Mouse (Mus musculus): ENCODE measurements at regions not wholly inside any gene's neighbourhood (a gene's known extent, or its start where the extent isn't known, plus 50 kb on each side); places are given as distances from the start of the nearest gene placed in this dataset.

GRCm38 (mm10) chr12:9295211-9295610, 265.4 kb downstream of the Ttc32 start:
- no peak for DNase-seq (ENCODE audit: low spot score)
- H3K4me1 ChIP-seq, result peaks cover 9% of the 10 kb centered on the region
- H3K27ac ChIP-seq, result no peak overlapping the region
- H3K27me3 ChIP-seq (ENCODE audit: low read depth, poor library complexity, severe bottlenecking), result no peaks in the 10 kb centered on the region
- H3K36me3 ChIP-seq, result no peaks in the 10 kb centered on the region
- 84% methylated on average over 3 of the region's 3 CpGs for WGBS
- H3K4me3 ChIP-seq, result no peak overlapping the region
- H3K9me3 ChIP-seq (replicated peaks), result no peaks in the 10 kb centered on the region

GRCm38 (mm10) chr12:9298848-9299655, 269.3 kb downstream of the Ttc32 start:
- peaks cover 9% of the 10 kb centered on the region for H3K4me1 ChIP-seq
- H3K36me3 ChIP-seq, result no peaks in the 10 kb centered on the region
- no peak overlapping the region for H3K4me3 ChIP-seq
- 57% methylated on average over 5 of the region's 5 CpGs for WGBS
- no peaks in the 10 kb centered on the region for H3K27me3 ChIP-seq (ENCODE audit: low read depth, poor library complexity, severe bottlenecking)
- no peaks in the 10 kb centered on the region for H3K9me3 ChIP-seq (replicated peaks)
- H3K27ac ChIP-seq, result 0 out of 2 replicates have a peak overlapping the region, but pooled peaks have one; percentile 7
- DNase-seq (ENCODE audit: low spot score), result no peak

- H3K4me1 ChIP-seq, result peaks cover 4% of the 10 kb centered on the region
- no peaks in the 10 kb centered on the region for H3K36me3 ChIP-seq
- no peak overlapping the region for H3K27ac ChIP-seq
- DNase-seq (ENCODE audit: low spot score), result no peak
- 76% methylated on average over 2 of the region's 2 CpGs for WGBS
- H3K4me3 ChIP-seq, result no peak overlapping the region
- no peaks in the 10 kb centered on the region for H3K27me3 ChIP-seq (ENCODE audit: low read depth, poor library complexity, severe bottlenecking)
- no peaks in the 10 kb centered on the region for H3K9me3 ChIP-seq (replicated peaks)
Measured at GRCm38 (mm10) chr12:9304146-9304545, 265.8 kb upstream of the Osr1 start.

- H3K4me1 ChIP-seq, result peaks cover 55% of the 10 kb centered on the region
- H3K27ac ChIP-seq, result peak overlapping the region; percentile 88
- peak overlapping the region; percentile 25; the same call in 1 of the 2 replicates for H3K4me3 ChIP-seq
- no peaks in the 10 kb centered on the region for H3K9me3 ChIP-seq (replicated peaks)
- WGBS, result 66% methylated on average over 5 of the region's 5 CpGs
- no peaks in the 10 kb centered on the region for H3K27me3 ChIP-seq (ENCODE audit: low read depth, poor library complexity, severe bottlenecking)
- no peak for DNase-seq (ENCODE audit: low spot score)
- H3K36me3 ChIP-seq, result no peaks in the 10 kb centered on the region
Measured at GRCm38 (mm10) chr12:9337891-9338672, 231.8 kb upstream of the Osr1 start.

GRCm38 (mm10) chr12:9338801-9339231, 231.1 kb upstream of the Osr1 start:
- H3K9me3 ChIP-seq (replicated peaks), result no peaks in the 10 kb centered on the region
- peak; percentile 83 for DNase-seq (ENCODE audit: low spot score)
- WGBS, result 16% methylated on average over 7 of the region's 7 CpGs
- peaks cover 55% of the 10 kb centered on the region for H3K4me1 ChIP-seq
- H3K27ac ChIP-seq, result peak overlapping the region; percentile 88
- peak overlapping the region; percentile 25; the same call in 1 of the 2 replicates for H3K4me3 ChIP-seq
- H3K36me3 ChIP-seq, result no peaks in the 10 kb centered on the region
- H3K27me3 ChIP-seq (ENCODE audit: low read depth, poor library complexity, severe bottlenecking), result no peaks in the 10 kb centered on the region

GRCm38 (mm10) chr12:9340769-9341168, 229.1 kb upstream of the Osr1 start:
- H3K36me3 ChIP-seq, result no peaks in the 10 kb centered on the region
- H3K27me3 ChIP-seq (ENCODE audit: low read depth, poor library complexity, severe bottlenecking), result no peaks in the 10 kb centered on the region
- H3K9me3 ChIP-seq (replicated peaks), result no peaks in the 10 kb centered on the region
- no peak overlapping the region for H3K4me3 ChIP-seq
- H3K4me1 ChIP-seq, result peaks cover 61% of the 10 kb centered on the region
- peak overlapping the region; percentile 88 for H3K27ac ChIP-seq
- DNase-seq (ENCODE audit: low spot score), result no peak

GRCm38 (mm10) chr12:9345359-9345758, 224.6 kb upstream of the Osr1 start:
- no peak for DNase-seq (ENCODE audit: low spot score)
- 8% methylated on average over 1 of the region's 1 CpGs for WGBS
- Histone ChIP-seq H3K9me3 (replicated peaks) (no peaks in the 10 kb centered on the region), H3K27ac (peak overlapping the region; percentile 64), H3K4me1 (peaks cover 34% of the 10 kb centered on the region), H3K27me3 (ENCODE audit: low read depth, poor library complexity, severe bottlenecking) (no peaks in the 10 kb centered on the region), H3K36me3 (no peaks in the 10 kb centered on the region), H3K4me3 (no peak overlapping the region)

GRCm38 (mm10) chr12:9355512-9355911, 214.4 kb upstream of the Osr1 start:
- no peak for DNase-seq (ENCODE audit: low spot score)
- no peaks in the 10 kb centered on the region for H3K36me3 ChIP-seq
- no peak overlapping the region for H3K4me3 ChIP-seq
- H3K4me1 ChIP-seq, result peaks cover 21% of the 10 kb centered on the region
- no peaks in the 10 kb centered on the region for H3K27me3 ChIP-seq (ENCODE audit: low read depth, poor library complexity, severe bottlenecking)
- 86% methylated on average over 4 of the region's 4 CpGs for WGBS
- H3K27ac ChIP-seq, result no peak overlapping the region
- H3K9me3 ChIP-seq (replicated peaks), result no peaks in the 10 kb centered on the region

- H3K36me3 ChIP-seq, result no peaks in the 10 kb centered on the region
- no peak overlapping the region for H3K27ac ChIP-seq
- no peaks in the 10 kb centered on the region for H3K27me3 ChIP-seq (ENCODE audit: low read depth, poor library complexity, severe bottlenecking)
- no peak for DNase-seq (ENCODE audit: low spot score)
- WGBS, result 92% methylated on average over 5 of the region's 5 CpGs
- H3K9me3 ChIP-seq (replicated peaks), result no peaks in the 10 kb centered on the region
- no peak overlapping the region for H3K4me3 ChIP-seq
- peaks cover 21% of the 10 kb centered on the region for H3K4me1 ChIP-seq
Measured at GRCm38 (mm10) chr12:9357856-9358255, 212.1 kb upstream of the Osr1 start.

- no peak overlapping the region for H3K4me3 ChIP-seq
- DNase-seq (ENCODE audit: low spot score), result no peak
- H3K27me3 ChIP-seq (ENCODE audit: low read depth, poor library complexity, severe bottlenecking), result no peaks in the 10 kb centered on the region
- no peaks in the 10 kb centered on the region for H3K9me3 ChIP-seq (replicated peaks)
- WGBS, result 42% methylated on average over 8 of the region's 8 CpGs
- peaks cover 20% of the 10 kb centered on the region for H3K4me1 ChIP-seq
- H3K27ac ChIP-seq, result peak overlapping the region; percentile 58; the same call in 1 of the 2 replicates
- H3K36me3 ChIP-seq, result no peaks in the 10 kb centered on the region
Measured at GRCm38 (mm10) chr12:9358872-9359271, 211.0 kb upstream of the Osr1 start.

- DNase-seq (ENCODE audit: low spot score), result no peak
- WGBS, result 67% methylated on average over 1 of the region's 1 CpGs
Measured at GRCm38 (mm10) chr12:9365931-9366330, 204.0 kb upstream of the Osr1 start.

GRCm38 (mm10) chr12:9368682-9369081, 201.2 kb upstream of the Osr1 start:
- H3K4me1 ChIP-seq, result peaks cover 12% of the 10 kb centered on the region
- H3K36me3 ChIP-seq, result no peaks in the 10 kb centered on the region
- H3K27ac ChIP-seq, result no peak overlapping the region
- no peak for DNase-seq (ENCODE audit: low spot score)
- no peaks in the 10 kb centered on the region for H3K27me3 ChIP-seq (ENCODE audit: low read depth, poor library complexity, severe bottlenecking)
- H3K9me3 ChIP-seq (replicated peaks), result no peaks in the 10 kb centered on the region
- H3K4me3 ChIP-seq, result no peak overlapping the region
- WGBS, result 76% methylated on average over 5 of the region's 5 CpGs

More at GRCm38 (mm10) chr12:9365931-9366330, 204.0 kb upstream of the Osr1 start:
- Histone ChIP-seq H3K27me3 (ENCODE audit: low read depth, poor library complexity, severe bottlenecking) (no peaks in the 10 kb centered on the region), H3K36me3 (no peaks in the 10 kb centered on the region), H3K4me3 (no peak overlapping the region), H3K9me3 (replicated peaks) (no peaks in the 10 kb centered on the region), H3K27ac (no peak overlapping the region), H3K4me1 (peaks cover 12% of the 10 kb centered on the region)

- H3K4me1 ChIP-seq, result peaks cover 7% of the 10 kb centered on the region; the same call in 1 of the 2 replicates
- H3K27ac ChIP-seq, result no peak overlapping the region
- H3K9me3 ChIP-seq (replicated peaks), result no peaks in the 10 kb centered on the region
- H3K27me3 ChIP-seq (ENCODE audit: low read depth, poor library complexity, severe bottlenecking), result no peaks in the 10 kb centered on the region
- no peaks in the 10 kb centered on the region for H3K36me3 ChIP-seq
- 90% methylated on average over 3 of the region's 3 CpGs for WGBS
- no peak overlapping the region for H3K4me3 ChIP-seq
- DNase-seq (ENCODE audit: low spot score), result no peak
Measured at GRCm38 (mm10) chr12:9401956-9402355, 168.0 kb upstream of the Osr1 start.

All from limb, embryonic 10.5 days (tissue).